Mouse (Mus musculus): Measurements from ENCODE around the gene Cdc42se2.

The Cdc42se2 gene

GRCm38 (mm10) chr11:54755148-54755664, 32.3 kb downstream of the Cdc42se2 start:
- DNase-seq (ENCODE audit: low read depth, low spot score): no peak

DNA sequence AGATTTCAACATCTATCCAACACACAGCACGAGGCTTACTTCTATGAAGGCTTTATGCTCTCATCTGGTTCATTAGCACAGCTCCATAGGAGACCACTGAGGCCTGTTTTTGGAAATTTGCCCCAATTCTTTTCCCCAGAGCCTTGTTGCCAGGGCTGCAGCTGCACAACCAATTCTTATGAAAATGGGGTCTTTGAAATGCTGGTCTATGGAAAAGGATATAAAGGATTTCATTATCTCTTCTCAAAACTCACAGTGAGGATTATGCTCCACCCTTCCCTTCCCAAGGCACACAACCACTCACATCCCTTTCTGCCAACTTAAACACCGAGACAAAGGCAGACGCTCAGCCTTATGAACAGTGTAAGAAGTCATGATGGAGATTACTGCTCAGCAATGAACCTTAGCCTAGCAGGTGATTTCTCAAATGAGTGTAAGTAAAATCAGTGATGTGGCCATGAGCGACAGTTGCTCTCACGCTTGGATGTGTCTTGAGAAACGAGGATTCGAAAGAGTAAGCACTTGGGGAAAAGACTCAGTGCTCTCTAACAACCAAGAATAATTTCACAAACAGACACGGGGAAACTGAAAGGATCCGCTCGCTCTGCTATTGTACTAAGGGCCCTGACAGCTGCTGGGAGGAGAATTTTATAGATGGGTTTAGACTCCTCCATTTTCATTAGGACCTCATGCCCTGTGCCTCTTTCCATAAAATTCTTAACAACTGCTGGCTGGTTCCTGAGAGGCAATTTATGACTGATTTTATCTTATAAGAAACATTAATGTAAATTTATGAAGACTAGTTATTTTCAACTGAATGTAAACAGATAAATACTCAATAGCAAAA, 33.0 kb downstream of the Cdc42se2 start:
- no peak for DNase-seq (ENCODE audit: low read depth, low spot score)

DNA sequence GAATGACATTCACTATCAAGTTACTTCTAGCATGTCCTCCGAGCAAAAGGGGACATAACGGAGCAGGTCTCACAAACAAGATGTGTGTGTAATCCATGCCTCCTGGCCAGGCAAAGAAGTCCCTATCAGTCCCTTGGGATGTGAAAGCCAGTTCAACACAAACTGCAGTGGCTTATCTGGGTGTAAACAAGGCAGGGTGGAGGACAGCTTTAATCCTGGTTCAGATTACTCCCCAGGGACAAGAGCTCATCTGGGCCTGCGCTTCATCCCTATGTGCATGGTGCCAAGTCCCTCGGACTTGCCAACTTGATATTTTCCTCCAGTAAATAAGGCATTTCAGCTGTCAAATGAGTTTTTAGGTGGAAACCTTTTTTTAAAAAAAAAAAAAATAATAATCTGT, 36.0 kb downstream of the Cdc42se2 start:
- DNase-seq (ENCODE audit: low read depth, low spot score): no peak

DNA sequence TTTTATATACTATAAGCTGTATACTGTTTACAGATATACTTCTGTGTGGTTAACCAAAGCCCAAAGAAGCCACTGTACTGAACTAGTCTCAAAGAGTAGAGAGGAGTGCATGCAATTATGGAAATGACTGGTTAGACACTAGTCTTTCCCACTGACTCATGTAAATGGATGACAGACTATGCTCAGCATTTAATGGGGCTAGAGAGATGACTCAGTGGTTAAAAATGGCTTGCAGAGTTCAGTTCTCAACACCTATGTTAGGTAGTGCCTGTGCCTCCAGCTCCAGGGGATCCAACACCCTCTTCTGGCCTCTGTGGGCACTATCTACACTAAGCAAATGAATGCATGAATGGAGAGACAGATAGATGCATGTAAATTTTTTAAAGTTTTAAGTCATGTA, 38.6 kb downstream of the Cdc42se2 start:
- no peak for DNase-seq (ENCODE audit: low read depth, low spot score)

DNA sequence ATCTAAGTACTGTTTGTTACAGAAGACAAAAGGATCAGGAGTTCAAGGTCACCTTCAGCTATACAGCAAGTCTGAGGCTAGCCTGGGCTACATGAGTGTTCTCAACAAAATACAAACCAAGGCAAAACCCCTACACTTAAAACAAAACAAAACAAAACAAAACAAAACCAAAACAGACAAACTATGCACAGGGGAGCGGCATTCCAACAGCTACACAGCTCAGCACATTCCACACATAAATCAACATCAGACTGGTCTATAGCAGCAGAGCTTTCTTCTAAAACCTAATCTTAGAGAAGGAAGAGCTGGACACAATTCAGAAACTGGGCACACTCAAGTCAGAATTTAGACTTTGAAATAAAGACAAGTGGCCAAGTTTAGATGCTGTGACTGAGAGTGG, 43.2 kb downstream of the Cdc42se2 start:
- DNase-seq (ENCODE audit: low read depth, low spot score): no peak

DNA sequence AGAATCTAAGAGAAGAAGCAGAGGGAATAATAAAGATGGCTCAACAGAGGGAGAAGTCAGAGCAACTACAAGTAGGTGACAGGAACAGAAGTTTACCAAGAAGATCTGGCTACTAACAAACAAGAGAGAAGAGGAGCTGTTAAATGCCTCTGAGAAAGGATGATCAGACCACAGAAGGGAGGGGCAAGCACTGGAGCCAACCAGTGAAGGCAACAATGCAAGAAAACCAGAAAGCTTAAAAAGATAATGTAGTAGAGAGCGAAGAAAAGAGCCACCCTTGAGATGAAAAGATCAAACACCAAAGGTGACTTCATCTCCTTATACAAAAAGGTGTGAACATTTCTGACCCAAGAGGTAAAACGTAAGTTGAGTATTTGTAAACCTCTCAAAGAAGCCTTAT, 46.1 kb downstream of the Cdc42se2 start:
- DNase-seq (ENCODE audit: low read depth, low spot score): no peak

DNA sequence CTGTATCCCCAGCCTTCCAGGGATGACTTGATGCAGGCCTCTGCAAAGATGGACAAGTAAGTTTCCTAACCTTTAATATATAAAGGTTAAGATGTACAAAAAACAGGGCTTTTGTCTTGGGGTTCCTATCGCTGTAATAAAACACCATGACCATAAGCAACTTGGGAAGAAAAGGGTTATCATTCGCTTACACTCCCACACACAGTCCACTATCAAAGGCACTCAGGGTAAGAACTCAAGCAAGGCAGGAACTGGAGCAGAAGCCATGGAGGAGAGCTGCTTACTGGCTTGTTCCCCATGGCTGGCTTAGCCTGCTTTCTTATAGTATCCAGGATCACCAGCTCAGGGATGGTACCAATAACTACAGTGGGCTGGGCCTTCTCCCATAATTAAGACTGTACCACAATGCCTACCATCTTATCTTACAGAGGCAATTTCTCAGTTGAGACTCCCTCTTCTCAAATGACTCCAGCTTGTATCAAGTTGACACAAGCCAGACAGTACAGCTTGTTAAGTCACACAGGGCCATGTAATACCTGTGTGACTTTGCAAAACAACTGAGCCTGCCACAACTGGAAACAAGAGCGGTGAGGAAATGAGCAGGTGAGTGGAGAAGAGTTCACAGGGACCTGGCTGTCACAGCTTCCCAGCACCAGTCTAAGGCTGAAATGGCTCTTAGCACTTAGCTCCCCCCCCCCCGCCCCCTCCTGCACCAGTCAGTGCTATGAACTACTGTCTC, 48.3 kb downstream of the Cdc42se2 start:
- no peak for DNase-seq (ENCODE audit: low read depth, low spot score)

DNA sequence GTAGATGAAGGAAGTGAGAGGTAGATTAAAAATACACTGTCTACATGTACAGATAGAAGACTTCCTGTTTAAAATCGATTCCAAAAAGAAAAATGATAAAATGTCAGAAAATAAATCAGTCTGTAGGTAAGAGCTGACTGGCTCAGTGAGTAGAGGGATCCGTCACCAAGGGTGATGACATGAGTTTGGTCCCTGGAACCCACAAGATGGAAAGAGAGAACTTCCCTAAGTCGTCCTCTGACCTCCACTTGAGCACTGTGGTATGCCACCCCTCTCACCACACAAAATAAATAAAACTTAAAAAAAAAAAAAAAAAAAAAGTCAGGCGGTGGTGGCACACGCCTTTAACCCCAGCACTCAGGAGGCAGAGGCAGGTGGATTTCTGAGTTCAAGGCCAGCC, 50.6 kb downstream of the Cdc42se2 start:
- no peak for DNase-seq (ENCODE audit: low read depth, low spot score)

DNA sequence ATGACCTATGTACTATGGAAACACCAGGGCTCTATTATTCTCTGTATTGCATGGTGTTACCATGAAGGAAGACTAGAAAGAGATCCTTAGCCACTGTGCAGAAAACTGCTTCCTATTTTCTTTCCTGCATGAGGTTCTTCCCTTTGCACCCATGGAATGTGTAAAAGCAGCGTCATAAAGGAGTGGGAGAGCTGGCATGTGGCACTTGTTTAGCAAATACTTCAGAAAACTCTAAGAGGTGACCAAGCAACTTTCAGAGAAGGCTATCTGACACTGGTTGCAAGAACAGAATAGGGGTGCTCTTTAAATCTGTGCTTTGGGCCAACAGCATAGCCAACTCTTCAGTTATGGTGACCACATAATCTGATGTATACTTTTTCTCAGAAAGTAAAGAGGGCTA, 52.4 kb downstream of the Cdc42se2 start:
- DNase-seq (ENCODE audit: low read depth, low spot score): no peak

DNA sequence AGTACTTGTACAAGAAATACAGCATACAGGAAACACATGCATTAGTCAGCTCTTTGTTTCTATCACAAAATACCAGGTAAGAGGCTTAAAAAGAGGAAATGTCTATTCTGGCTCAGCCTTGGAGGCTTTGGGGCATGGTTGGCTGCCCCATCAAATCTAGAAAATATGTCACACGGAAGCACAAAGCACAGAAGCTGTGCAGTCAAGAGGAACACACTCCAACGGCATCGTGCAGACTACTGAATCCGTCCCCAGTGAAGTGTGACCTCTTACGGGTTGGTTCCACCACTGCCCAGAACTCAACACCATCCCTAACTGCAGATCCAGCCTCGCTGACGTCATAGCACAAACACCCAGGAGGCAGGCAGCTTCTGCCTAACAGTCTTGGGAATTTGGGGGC, 53.9 kb downstream of the Cdc42se2 start:
- DNase-seq (ENCODE audit: low read depth, low spot score): no peak

- DNase-seq (ENCODE audit: low read depth, low spot score): no peak
These were observed 56.1 kb downstream of the Cdc42se2 start for GRCm38 (mm10) chr11:54731367-54731766.

DNA sequence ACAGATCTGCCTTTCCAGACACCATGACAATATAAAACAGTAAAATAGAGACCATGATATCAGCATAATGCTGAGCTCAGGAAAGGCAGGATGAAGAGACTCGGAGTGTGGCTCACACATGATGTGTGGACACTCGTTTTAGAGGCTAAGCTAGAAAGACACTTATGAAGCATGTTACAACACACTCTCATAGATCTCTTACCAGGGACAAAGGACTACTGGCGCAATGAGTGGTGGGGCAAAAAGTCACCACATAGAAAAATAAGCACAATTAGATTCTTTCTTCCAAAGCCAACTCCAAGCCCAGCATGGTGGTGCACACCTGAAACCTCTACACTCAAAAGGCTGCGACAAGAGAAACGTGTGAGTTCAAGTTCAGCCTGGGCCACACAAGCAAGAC, 56.5 kb downstream of the Cdc42se2 start:
- no peak for DNase-seq (ENCODE audit: low read depth, low spot score)

GRCm38 (mm10) chr11:54729311-54729710, 58.2 kb downstream of the Cdc42se2 start:
- DNase-seq (ENCODE audit: low read depth, low spot score): no peak

- DNase-seq (ENCODE audit: low read depth, low spot score): no peak
These were observed 59.1 kb downstream of the Cdc42se2 start for GRCm38 (mm10) chr11:54728371-54728770.

DNA sequence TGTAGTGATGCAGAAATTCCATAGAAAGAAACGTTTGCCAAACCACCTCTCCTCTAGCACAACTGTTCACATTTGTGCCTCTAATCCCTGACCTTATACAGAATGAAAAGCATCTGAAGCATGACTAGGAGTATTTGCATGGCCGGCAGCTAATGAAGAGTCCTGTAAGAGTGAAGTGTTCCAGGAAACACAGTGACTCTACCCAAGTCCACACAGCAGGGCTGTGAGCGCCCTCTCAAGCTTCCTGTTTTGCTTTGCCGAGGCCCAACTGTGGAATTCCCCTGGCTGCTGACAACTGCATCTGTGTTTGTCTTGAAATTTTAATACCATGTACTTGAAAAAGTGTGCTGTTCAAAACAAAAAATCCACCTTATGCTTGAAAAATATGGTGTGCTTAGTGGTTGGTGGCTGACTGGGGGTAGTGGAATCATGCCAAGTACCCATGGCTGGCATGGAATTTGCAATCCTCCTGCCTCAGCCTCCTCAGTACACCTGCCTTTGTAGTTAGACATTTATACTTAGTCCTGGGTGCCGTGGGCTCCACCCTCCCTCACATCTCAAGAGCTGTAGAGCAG, 60.1 kb downstream of the Cdc42se2 start:
- no peak for DNase-seq (ENCODE audit: low read depth, low spot score)

DNA sequence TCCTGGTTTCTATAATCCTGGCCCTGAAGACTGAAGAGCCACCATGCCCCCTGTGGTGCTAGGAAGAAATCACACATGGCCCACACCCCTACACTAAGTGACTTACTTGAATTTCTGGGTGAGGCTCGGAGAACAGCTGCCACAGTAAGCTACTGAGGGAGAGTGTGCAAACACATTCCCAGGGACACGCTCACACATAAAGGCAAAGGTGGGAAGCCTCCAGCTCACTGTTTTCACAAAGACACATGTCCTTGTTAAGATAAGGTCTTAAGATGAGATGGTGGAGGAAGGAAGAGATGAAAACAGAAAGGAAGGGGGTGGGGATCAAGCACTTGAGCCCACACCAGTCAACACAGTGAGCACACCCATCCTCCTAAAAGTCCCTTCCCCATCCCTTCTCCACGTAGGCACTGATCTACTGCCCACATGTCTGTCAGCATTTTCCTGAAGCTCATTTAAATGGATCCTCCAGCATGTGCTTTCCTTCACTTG, 60.9 kb downstream of the Cdc42se2 start:
- DNase-seq (ENCODE audit: low read depth, low spot score): no peak

- no peak for DNase-seq (ENCODE audit: low read depth, low spot score)
These were observed 63.0 kb downstream of the Cdc42se2 start for GRCm38 (mm10) chr11:54724353-54725034.

DNA sequence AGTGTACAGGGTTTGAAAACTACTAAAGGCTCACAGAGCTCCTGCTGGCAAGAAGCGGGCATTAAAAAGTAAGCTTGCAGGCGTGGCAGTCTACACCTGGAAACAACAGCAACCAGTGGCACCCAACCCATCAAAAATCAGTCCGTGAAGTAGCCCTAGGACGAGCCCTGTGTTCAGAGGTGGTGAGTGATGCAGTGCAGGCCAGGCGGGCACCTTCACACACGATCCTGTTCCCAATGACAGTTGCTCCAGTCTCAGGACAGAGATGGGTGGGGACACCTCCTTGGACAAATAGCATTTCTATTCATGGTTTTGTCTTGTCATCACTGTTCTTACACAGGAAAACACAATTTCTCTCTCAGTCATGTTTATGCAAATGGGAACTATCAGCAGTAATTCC, 65.4 kb downstream of the Cdc42se2 start:
- no peak for DNase-seq (ENCODE audit: low read depth, low spot score)

DNA sequence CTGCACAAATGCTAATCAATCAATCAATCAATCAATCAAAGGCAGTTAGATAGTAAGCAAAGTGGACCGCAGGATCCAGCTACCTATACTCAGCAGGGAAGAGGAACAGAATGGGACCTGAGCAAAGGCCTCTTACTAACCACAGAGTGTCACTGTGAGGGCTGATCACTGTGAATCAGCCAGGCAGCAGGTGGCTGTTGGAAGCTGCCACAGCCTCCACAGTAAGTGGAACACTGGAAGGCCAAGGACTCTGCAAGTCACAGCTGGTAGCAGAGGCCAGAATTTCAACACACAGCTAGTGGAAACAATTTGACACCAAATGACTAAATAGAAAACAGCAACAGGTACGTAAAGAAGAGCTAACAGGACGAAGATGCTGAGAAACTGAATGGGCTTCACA, 68.9 kb downstream of the Cdc42se2 start:
- no peak for DNase-seq (ENCODE audit: low read depth, low spot score)

DNA sequence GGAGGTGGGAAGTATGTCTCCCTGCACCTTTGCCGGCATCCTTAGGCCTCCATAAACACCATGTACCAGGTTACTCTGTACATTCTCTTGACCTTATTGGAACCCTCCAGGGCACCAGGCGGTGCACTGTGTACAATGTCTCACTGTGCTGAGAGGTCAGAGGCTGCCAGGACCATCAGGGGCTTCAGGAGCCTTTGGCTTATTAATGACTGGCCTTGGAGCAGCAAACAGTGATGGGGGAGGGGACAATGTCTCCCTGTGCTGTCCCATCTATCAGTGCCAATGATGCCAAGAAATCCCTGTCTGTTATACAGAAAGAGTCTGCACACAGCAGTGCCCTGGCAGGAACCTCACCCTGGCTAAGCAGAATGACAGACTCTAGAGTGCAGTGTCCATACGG, 69.6 kb downstream of the Cdc42se2 start:
- DNase-seq (ENCODE audit: low read depth, low spot score): no peak

DNA sequence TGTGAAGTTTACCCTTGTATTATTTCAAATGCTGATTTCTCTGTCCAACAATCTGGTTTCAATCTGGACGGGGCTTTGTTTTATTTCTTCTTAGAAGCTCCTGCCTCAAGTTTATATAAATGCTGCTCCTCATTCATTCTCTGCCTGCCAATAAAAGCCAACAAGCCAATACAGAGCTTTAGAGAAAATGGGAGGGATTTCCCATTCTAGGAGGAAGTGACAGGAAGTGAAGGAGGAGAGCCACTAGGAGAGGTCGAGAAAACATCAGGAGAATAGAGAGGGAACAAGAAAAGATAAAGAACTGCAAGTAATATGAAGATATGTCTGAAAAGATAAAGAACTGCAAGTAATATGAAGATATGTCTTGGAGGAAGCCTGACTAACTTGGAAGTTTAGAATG, 74.6 kb downstream of the Cdc42se2 start:
- no peak for DNase-seq (ENCODE audit: low read depth, low spot score)
